In genomic region chr16:89831172-89831571, GRCm38 (mm10) we compare ENCODE assay signal across 9 mouse cellular contexts.
DNase-seq lines count a peak whose midpoint lies in the region; ATAC-seq and TF ChIP-seq lines count a peak whose summit lies in the region.
"Had no signal": no experiment of that assay in that cellular context is flagged by ENCODE, and none has a peak within 500 bp of the region (broad histone marks: within the 10 kb centered on the region; RNA-seq: fewer than 3 reads in every experiment).

No protein-coding gene starts in this region.

- H3K27ac ChIP-seq in heart, embryonic 14.5 days (replicated peaks in 1 of 2; ENCODE audit: control insufficient read depth in 1 of 2, insufficient read depth in 1 of 2, low read depth in 2 of 2, low read length in 2 of 2), result peak overlapping the region; percentile 39 to 78; a peak in 2 of 4 replicates
- no peak overlapping the region for H3K27ac ChIP-seq in liver, adult 2 months (replicated peaks; ENCODE audit: insufficient read depth, low read depth, low read length)
- H3K27ac ChIP-seq: limb, embryonic 13.5 days had no signal

- H3K27me3 ChIP-seq in heart, embryonic 14.5 days (ENCODE audit: control insufficient read depth, insufficient read depth, low read length), result no peaks in the 10 kb centered on the region
- H3K27me3 ChIP-seq in liver, adult 2 months (ENCODE audit: control insufficient read depth, insufficient read depth, low read length), result no peaks in the 10 kb centered on the region
- H3K27me3 ChIP-seq: limb, embryonic 13.5 days had no signal

- intact Hi-C loops in left cerebral cortex, postnatal 4 days (cut with DNase I), result loop anchor here (2.0 kb wide), 1 partner anchor 56 kb away; no protein-coding TSS in a partner anchor

- ATAC-seq in heart, embryonic 14.5 days (ENCODE audit: insufficient number of reproducible peaks, insufficient read depth, low FRiP score, low read depth), result no peak

- H3K36me3 ChIP-seq in heart, embryonic 14.5 days (ENCODE audit: control insufficient read depth, insufficient read depth, low read length), result no peaks in the 10 kb centered on the region
- H3K36me3 ChIP-seq in liver, adult 2 months (ENCODE audit: control insufficient read depth, insufficient read depth, low read length), result no peaks in the 10 kb centered on the region

- peak; percentile 42 for TF ChIP-seq CTCF in liver, adult 2 months (IDR thresholded peaks at IDR 0.05; ENCODE audit: low read depth, low read length)

- H3K9ac ChIP-seq in heart, embryonic 14.5 days (ENCODE audit: low read length), result no peak overlapping the region
- H3K9ac ChIP-seq in liver, adult 2 months (ENCODE audit: low read depth, low read length), result no peak overlapping the region
- H3K9ac ChIP-seq: limb, embryonic 13.5 days had no signal

- H3K79me2 ChIP-seq in liver, adult 2 months (ENCODE audit: control insufficient read depth, insufficient read depth, low read length), result no peaks in the 10 kb centered on the region

- H3K9me3 ChIP-seq in heart, embryonic 14.5 days (ENCODE audit: control insufficient read depth, low read length), result no peaks in the 10 kb centered on the region
- H3K9me3 ChIP-seq: limb, embryonic 13.5 days had no signal

- H3K4me3 ChIP-seq in heart, embryonic 14.5 days (ENCODE audit: control insufficient read depth in 1 of 2, insufficient read depth in 1 of 2, low read depth in 1 of 2, low read length in 2 of 2), result no peak overlapping the region
- no peak overlapping the region for H3K4me3 ChIP-seq in liver, adult 2 months (ENCODE audit: insufficient read depth, low read depth, low read length)
- H3K4me3 ChIP-seq: limb, embryonic 13.5 days had no signal

- WGBS in heart, embryonic 14.5 days, result 26% methylated on average over 10 of the region's 10 CpGs
- 30% methylated on average over 10 of the region's 10 CpGs for WGBS in liver, adult 2 months

- no peak for TF ChIP-seq POLR2A in liver, adult 2 months (IDR thresholded peaks at IDR 0.05; ENCODE audit: extremely low read depth, insufficient read depth, low read length)

- peak overlapping the region; percentile 57 for H3K4me2 ChIP-seq in heart, embryonic 14.5 days (ENCODE audit: low read length)
- H3K4me2 ChIP-seq: limb, embryonic 13.5 days had no signal

- DNase-seq in left cerebral cortex, adult 18-20 months (ENCODE audit: low spot score in 2 of 2), result peak; percentile 64 to 66
- no peak for DNase-seq in left cerebral cortex, postnatal 4 days
- DNase-seq in MEL-GATA-1-ER (ENCODE audit: extremely low read depth, low read depth), result peak; percentile 57
- peak; percentile 78 for DNase-seq in embryo, embryonic 10 days (ENCODE audit: low spot score)
- DNase-seq in liver, adult 2 months (ENCODE audit: extremely low read depth, low read depth, low spot score), result no peak
- DNase-seq in retina, embryonic 14.5 days (ENCODE audit: low spot score), result peak; percentile 72
- no peak for DNase-seq in c-Kit-positive CD71-positive TER-119-positive erythroid progenitor cells, embryonic 14.5 days (ENCODE audit: low spot score)

- peaks cover 27 to 33% of the 10 kb centered on the region in 2 experiments for H3K4me1 ChIP-seq in heart, embryonic 14.5 days (ENCODE audit: control insufficient read depth in 2 of 2, insufficient read depth in 2 of 2, low read length in 2 of 2)
- H3K4me1 ChIP-seq in liver, adult 2 months (ENCODE audit: control insufficient read depth, insufficient read depth, low read length), result no peaks in the 10 kb centered on the region

Comparison
In these comparisons a context has a peak if more than half of its experiments do, and no peak if none do; other contexts are left out.
1. DNase-seq: peak in left cerebral cortex, adult 18-20 months (2 of 2), MEL-GATA-1-ER (single experiment), embryo, embryonic 10 days (single experiment) and retina, embryonic 14.5 days (single experiment); none in left cerebral cortex, postnatal 4 days (single experiment), liver, adult 2 months (single experiment) and c-Kit-positive CD71-positive TER-119-positive erythroid progenitor cells, embryonic 14.5 days (single experiment).